Mouse (Mus musculus) ES-E14 (cell line): ENCODE results near the gene Gm45717.

Experiments
- CHD2 ChIP-seq: IDR thresholded peaks from 2 replicates; pipeline ENCODE4 v1.6.1; 2014; ENCODE audit warnings: mild to moderate bottlenecking, low read depth, low read length, inconsistent platforms
- HCFC1 ChIP-seq: IDR thresholded peaks from 2 replicates; pipeline ENCODE4 v1.6.1; 2012; ENCODE audit warnings: low read length, inconsistent platforms, borderline replicate concordance; ENCODE audit not compliant: insufficient read depth
- ZC3H11A ChIP-seq: IDR thresholded peaks from 2 replicates; pipeline ENCODE4 v1.6.1; 2012; ENCODE audit warnings: low read depth, mild to moderate bottlenecking, inconsistent platforms, low read length, borderline replicate concordance

- TF ChIP-seq HCFC1: no peak
- no peak for TF ChIP-seq ZC3H11A
- TF ChIP-seq CHD2: no peak
Measured at GRCm38 (mm10) chr7:140900220-140900619, 55.5 kb downstream of the Gm45717 start, which contains the start of gene Cox8b.
